Mouse (Mus musculus) CD4-positive, CD25-positive, alpha-beta regulatory T cell (primary cell): ENCODE measurements around the gene Car5a. TPM values are rescaled to one million over a fixed set of nuclear protein-coding genes. Genes with fewer than 3 reads are reported as not detected.

Source experiments
- polyA plus RNA-seq: library from polyadenylated mRNA; unstranded; fragments of 100-300 nt; shearing (Covaris generic); gene quantifications from one replicate; pipeline ENCODE4 v1.2.1, GENCODE M21; 2017

Car5a gene
- not detected for polyA plus RNA-seq

DNA sequence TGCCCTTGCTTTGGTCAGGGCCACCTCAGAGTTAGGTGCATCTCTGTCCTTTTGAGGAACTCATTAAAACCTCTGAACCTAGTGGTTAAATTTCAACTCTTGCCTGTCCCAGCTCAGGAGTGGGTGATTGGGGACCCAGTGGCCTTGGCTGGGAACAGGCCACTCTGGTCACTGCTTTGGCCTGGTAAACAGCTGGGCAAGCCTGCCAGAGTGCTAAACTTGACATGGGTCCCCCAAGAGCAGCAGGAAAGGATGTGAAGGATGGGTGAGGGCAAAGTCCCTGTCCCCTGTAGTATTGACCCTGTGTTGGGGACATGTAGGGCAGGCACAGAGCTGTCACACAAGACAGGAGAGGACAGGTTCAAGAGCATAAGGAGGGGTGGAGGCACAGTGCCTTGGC lies at the start of gene Car5a:
TSS of gene Car5a (minus strand) at position 74 of the 400 bp plus-strand sequence.

DNA sequence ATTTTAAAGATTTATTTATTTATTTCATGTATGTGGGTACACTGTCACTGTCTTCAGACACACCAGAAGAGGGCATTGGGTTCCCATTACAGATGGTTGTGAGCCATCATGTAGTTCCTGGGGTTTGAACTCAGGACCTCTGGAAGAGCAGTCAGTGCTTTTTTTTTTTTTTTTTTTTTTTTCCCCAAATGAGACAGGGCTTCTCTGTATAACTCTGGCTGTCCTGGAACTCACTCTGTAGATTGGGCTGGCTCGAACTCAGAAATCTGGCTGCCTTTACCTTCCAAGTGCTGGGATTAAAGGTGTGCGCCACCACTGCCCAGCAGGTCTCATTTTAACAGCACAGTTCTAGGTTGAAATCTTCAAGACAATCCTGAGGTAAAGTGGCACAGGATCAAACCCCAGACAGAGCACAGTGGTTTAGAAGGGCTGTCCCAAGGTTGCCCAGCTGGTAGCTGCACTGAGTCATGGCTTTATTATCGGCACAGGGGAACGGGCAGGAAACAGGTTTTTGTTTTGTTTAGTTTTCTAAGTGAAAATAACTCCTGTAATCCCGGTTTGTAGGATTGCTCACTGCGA lies 4.6 kb upstream of the Car5a start, which contains the start of gene Banp:
TSS of gene Banp (plus strand) at position 529 of the 579 bp plus-strand sequence.

DNA sequence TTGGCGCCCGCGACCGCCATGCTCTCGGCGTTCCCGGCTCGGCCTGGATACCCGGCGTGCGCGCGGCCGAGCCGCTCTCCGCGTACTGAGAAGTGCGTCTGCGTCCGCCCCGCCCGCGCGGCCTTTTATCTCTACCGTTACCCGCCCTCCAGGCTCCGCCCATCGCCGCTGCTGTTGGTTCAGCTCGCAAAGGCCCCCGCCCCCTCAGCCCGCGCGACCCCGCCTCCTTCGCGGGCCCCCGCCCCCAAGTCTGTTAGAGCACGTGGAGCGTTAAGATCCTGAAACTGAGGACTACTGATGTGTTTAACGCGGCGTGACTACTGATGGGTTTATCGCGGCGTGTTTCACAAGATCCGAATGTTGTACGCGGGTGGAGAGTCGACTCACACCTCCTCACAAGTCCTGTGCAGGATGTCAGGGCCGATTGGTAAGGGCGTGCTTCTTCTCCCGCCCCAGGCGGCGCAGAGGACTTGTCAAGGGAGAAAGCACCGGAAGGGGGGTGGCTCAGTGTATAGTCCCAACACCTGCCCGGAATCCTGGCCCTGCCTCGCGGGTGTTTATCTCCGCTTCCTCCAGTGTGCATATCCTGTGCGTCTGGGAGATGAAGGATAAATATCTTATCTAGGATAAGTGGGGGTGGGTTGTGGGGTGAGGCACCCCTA lies 37.0 kb downstream of the Car5a start, which contains the start of gene Slc7a5:
TSS of gene Slc7a5 (minus strand) at position 108 of the 662 bp plus-strand sequence.

Other genes starting within 250 kb of the Car5a start
- 0.06 TPM for gene Jph3, start 215.3 kb downstream of the Car5a start, polyA plus RNA-seq
- 41.2 TPM for gene Klhdc4, start 115.3 kb downstream of the Car5a start, polyA plus RNA-seq
- 39.9 TPM for gene Slc7a5, start 37.2 kb downstream of the Car5a start, polyA plus RNA-seq
- gene Banp, start 4.8 kb upstream of the Car5a start, polyA plus RNA-seq = 53.8 TPM